Mouse (Mus musculus): ENCODE data around the gene Msi2.

The Msi2 gene

GRCm38 (mm10) chr11:88718050-88718765 lies at the start of gene Msi2:
Gene Msi2, minus strand, starts transcription at chr11:88718513.
- peak; percentile 93 for DNase-seq

DNA sequence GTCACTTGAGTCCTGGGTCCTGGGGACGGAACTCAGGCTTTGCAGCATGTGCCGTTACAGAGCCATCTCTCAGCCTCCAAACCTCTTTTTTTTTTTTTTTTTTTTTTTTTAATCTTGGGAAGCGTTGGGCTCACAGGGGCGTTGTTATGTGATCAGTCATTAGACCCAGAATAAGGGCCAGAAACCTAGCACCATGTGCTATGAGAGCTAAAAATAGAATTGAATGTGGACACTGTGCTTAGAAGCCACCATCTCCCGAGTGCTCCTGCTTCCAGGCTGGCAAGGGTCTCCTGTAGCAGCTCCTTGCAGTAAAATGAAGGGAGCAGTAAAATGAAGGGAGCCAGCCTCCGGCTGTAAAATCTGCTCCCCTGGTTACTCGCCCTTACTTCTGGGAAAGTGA lies 47.3 kb upstream of the Msi2 start:
- no peak for DNase-seq

DNA sequence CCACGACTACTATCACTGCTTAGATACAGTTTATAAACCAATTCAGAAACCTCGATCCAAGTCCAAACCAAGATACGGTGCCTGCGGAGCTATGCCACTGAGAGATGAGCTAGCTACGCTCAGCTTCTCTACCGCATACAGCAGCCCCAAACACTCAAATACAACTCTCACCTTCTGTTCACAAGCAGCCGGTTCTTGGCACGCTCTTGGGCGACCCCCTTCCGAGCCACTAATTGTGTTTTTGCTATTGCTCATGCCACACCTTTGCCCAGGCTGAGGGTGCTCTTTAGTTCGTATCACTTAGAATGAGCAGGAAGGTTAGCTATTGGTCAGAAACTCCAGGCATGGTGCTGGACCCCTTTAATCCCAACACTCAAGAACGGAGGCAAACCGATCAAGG lies 45.1 kb upstream of the Msi2 start:
- no peak for DNase-seq

GRCm38 (mm10) chr11:88759501-88759900 lies 41.2 kb upstream of the Msi2 start:
- DNase-seq = no peak

GRCm38 (mm10) chr11:88758402-88758801 lies 40.1 kb upstream of the Msi2 start:
- DNase-seq = no peak

GRCm38 (mm10) chr11:88745306-88745705 lies 27.0 kb upstream of the Msi2 start:
- DNase-seq = no peak

GRCm38 (mm10) chr11:88739574-88740295 lies 21.4 kb upstream of the Msi2 start:
- no peak for DNase-seq

GRCm38 (mm10) chr11:88729363-88729762 lies 11.1 kb upstream of the Msi2 start:
- DNase-seq = no peak

GRCm38 (mm10) chr11:88728508-88728890 lies 10.2 kb upstream of the Msi2 start:
- DNase-seq = peak; percentile 69

DNA sequence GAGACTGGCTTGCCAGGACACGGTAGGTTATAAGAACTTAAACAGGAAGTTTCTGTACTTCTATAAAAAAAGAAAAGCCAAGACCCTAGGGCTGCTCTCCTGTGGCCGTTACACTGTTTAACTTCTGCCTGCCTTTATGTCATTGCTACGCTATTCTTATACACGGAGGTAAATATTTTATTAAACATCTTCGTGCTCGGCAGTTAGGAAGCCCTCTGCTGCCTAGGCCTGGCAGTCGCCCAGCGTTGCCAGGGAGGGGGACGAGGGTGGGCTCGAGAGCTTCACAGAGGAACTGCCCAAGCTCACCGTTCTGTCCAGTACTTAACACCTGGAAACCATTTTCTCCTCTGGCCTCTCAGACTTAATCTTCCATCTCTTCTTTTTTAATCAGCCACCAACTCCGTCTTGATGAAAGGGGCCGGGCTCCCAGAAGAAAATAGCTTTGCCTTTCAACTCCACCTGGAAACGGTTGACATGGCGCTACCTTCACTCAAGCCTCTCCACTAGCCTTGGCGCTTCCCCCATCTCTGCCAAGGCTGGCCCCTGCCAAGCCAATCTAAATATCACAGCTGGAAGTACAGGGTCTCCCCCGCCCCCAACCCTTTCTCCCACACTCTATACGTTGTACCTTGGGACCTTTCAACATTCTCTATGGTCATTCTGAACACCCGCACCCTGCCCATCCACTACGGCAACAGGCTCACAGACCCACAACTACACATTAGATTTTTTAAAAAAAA lies 9.6 kb upstream of the Msi2 start:
- DNase-seq = no peak

DNA sequence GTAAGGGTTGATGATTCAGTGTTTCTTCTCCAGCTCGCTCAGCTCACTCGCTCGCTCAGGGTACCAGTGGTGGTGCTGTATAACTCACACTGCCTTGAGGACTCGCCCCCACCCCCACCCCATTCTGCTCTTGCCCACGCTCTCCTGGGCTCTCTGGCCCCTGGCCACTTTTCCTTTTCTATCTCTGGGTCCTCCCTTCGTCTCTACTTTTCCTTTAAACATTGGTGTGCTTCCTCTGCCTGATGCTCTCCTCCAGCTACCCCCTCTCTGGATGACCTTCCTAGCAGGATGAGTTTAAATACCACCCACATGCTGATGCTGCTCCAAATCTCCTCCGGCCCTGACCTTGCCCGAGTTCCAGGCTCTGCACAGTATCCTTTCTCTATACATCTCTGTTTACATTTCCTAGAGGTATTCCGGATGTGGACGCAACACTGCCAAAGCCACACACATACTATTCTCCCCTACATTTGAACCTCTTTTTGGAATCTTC lies 2.9 kb upstream of the Msi2 start:
- DNase-seq = no peak

- DNase-seq = peak; percentile 64
Measured at GRCm38 (mm10) chr11:88720261-88721143, 2.2 kb upstream of the Msi2 start.

GRCm38 (mm10) chr11:88719601-88720000 lies 1.3 kb upstream of the Msi2 start:
- no peak for DNase-seq

DNA sequence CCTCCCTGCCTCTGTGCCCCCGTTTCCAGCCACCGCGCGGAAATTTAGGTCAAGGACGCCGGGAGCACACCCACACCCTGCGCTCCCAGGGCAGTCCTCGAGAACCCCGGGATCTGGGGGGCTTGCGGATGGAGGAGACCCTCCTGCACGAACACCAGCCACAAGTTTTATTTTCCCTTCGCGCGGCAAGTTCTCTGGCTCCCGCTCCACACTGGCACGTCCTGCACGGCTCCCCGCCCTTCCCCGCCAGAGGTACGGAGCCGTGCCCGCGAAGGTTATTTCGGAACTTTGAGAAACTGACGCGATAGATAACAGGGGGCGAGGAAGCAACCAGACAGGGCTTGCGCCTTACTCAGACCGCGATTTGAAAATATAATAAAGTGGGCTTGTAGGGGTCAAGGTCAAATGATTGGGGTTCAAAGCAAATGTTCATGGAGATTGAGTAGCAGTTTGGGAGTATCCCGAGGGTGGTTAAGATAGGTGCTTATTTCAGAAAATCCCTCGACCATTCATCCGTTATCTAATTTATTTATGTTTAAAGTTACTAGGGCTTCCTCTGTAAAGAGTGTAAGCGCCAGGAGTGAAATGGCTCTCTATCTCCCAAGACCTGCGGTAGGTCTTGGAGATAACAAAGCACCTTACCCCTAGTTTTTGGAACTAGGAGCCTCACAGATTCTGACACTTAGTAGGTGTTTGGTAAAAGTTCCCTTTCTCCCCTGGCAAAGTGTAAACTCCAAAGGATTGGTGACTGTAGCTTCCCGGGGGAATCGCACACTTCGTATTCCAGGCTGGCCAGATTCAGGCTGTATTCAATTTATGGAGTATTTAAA lies 668 bp upstream of the Msi2 start:
- DNase-seq = peak; percentile 76

- DNase-seq = peak; percentile 25
Measured at GRCm38 (mm10) chr11:88717644-88718049, 666 bp downstream of the Msi2 start.

- no peak for DNase-seq
Measured at GRCm38 (mm10) chr11:88717016-88717643, 1.2 kb downstream of the Msi2 start.

DNA sequence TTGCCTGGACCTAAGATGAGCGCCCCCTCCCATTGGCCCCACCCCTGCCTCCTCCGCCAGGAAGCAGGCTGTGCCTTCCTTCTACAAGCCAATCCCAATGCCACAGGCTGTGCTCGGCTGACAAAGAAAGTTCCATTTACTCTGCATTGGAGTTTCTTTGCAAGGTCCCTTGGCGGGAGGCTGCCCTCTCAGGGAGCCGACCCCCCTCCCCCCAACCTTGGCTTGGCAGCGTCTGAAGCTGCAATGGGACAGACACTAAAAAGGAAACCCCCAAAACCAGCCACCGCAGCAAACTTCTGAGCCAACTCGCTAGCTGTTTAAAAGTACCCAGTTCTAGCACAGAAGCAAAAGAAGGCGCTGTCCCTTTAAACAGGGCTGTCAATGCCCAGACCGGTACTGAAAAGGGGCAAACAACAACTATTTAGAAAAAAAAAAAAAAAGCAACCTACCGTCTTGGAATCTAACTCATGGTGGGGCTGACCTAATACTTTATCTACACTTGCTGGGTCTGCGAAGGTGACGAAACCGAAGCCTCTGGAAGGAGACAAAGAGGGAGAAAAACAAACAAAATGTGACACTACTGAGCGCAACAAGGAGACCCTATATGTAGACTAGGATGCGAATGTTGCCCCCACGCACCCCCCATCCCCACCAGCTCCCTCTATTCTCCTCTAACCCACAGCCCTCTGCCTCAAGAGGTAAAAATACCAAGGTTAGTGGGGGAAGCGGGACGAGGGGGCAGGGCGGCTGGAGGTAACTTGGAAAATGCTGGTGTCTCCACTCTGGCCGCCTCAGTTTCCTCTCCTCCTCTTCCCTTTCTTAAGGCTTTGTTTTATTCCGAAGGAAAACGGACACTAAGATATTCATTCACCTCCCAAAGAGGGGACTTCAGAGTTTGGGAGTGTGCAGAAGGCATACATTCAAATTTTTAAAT lies 2.0 kb downstream of the Msi2 start:
- DNase-seq = peak; percentile 23

- no peak for DNase-seq
Measured at GRCm38 (mm10) chr11:88715299-88715698, 3.0 kb downstream of the Msi2 start.

GRCm38 (mm10) chr11:88714127-88714526 lies 4.2 kb downstream of the Msi2 start:
- no peak for DNase-seq

DNA sequence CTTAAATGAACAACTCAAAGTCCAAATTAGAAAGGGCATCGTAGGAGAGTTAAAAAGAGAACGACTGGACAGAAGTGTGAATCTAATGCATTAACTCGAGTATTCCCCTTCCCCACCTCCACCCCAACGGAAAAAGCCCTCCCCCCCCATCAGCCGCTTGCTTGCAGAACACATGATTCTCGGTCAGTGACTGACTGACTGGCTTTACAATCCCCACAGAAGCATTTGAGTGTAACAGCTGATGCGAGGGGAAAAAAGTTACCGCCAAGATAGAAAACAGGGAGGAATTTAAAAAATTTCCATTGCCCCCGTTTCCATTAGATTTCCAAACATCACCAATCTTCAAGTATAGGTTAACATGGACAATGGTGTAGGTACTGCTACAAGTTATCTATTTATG lies 4.8 kb downstream of the Msi2 start:
- DNase-seq = no peak
